Mouse (Mus musculus): Measurements from ENCODE around the gene Man2a2. TPM values are rescaled to one million over a fixed set of nuclear protein-coding genes. Genes with fewer than 3 reads are reported as not detected.
A peak's percentile ranks its signal among the peaks of the same experiment; 100 is the strongest.
"Not testable (repeated sequence)": the region's sequence is repeated elsewhere in the genome, so short reads cannot be mapped to it uniquely, and the experiment has no call there.

Gene Man2a2
- polyA plus RNA-seq, 1 experiment from 2014 or later: 73.2 TPM

GRCm38 (mm10) chr7:80404101-80404894 lies 33.1 kb upstream of the Man2a2 start:
- no peaks in the 10 kb centered on the region for H3K36me3 ChIP-seq (ENCODE audit: inconsistent target)
- peak overlapping the region; percentile 92 for H3K27ac ChIP-seq
- 19% methylated on average over 7 of the region's 7 CpGs for WGBS (ENCODE audit: missing documents)
- H3K4me3 ChIP-seq (ENCODE audit: inconsistent target): peak overlapping the region; percentile 19; the same call in 1 of the 2 replicates
- peaks cover 26% of the 10 kb centered on the region for H3K79me2 ChIP-seq (ENCODE audit: inconsistent target)

GRCm38 (mm10) chr7:80403551-80403950 lies 32.4 kb upstream of the Man2a2 start:
- Histone ChIP-seq H3K79me2 (ENCODE audit: inconsistent target) (peaks cover 33% of the 10 kb centered on the region), H3K36me3 (ENCODE audit: inconsistent target) (no peaks in the 10 kb centered on the region), H3K4me3 (ENCODE audit: inconsistent target) (peak overlapping the region; percentile 35), H3K27ac (peak overlapping the region; percentile 92)
- 13% methylated on average over 6 of the region's 9 CpGs for WGBS (ENCODE audit: missing documents)

GRCm38 (mm10) chr7:80402651-80403321 lies 31.6 kb upstream of the Man2a2 start:
- H3K27ac ChIP-seq: peak overlapping the region; percentile 92
- peaks cover 4% of the 10 kb centered on the region; the same call in 1 of the 2 replicates for H3K36me3 ChIP-seq (ENCODE audit: inconsistent target)
- peaks cover 41% of the 10 kb centered on the region for H3K79me2 ChIP-seq (ENCODE audit: inconsistent target)
- WGBS (ENCODE audit: missing documents): 1% methylated on average over 68 of the region's 92 CpGs
- peak overlapping the region; percentile 35 for H3K4me3 ChIP-seq (ENCODE audit: inconsistent target)

GRCm38 (mm10) chr7:80401860-80402641 lies 30.9 kb upstream of the Man2a2 start:
- H3K4me3 ChIP-seq (ENCODE audit: inconsistent target): peak overlapping the region; percentile 62
- peaks cover 11% of the 10 kb centered on the region; the same call in 1 of the 2 replicates for H3K36me3 ChIP-seq (ENCODE audit: inconsistent target)
- peak overlapping the region; percentile 37 for H3K27ac ChIP-seq
- H3K79me2 ChIP-seq (ENCODE audit: inconsistent target): peaks cover 48% of the 10 kb centered on the region
- WGBS (ENCODE audit: missing documents): 2% methylated on average over 58 of the region's 102 CpGs

GRCm38 (mm10) chr7:80401041-80401859 lies 30.1 kb upstream of the Man2a2 start:
- Histone ChIP-seq H3K36me3 (ENCODE audit: inconsistent target) (peaks cover 18% of the 10 kb centered on the region), H3K4me3 (ENCODE audit: inconsistent target) (peak overlapping the region; percentile 62), H3K79me2 (ENCODE audit: inconsistent target) (peaks cover 54% of the 10 kb centered on the region), H3K27ac (peak overlapping the region; percentile 37)
- 17% methylated on average over 4 of the region's 5 CpGs for WGBS (ENCODE audit: missing documents)

GRCm38 (mm10) chr7:80400571-80400970 lies 29.4 kb upstream of the Man2a2 start:
- Histone ChIP-seq H3K79me2 (ENCODE audit: inconsistent target) (peaks cover 58% of the 10 kb centered on the region), H3K36me3 (ENCODE audit: inconsistent target) (peaks cover 23% of the 10 kb centered on the region), H3K4me3 (ENCODE audit: inconsistent target) (no peak overlapping the region), H3K27ac (no peak overlapping the region)
- 91% methylated on average over 6 of the region's 6 CpGs for WGBS (ENCODE audit: missing documents)

- 50% methylated on average over 5 of the region's 5 CpGs for WGBS (ENCODE audit: missing documents)
- no peak overlapping the region for H3K4me3 ChIP-seq (ENCODE audit: inconsistent target)
- H3K36me3 ChIP-seq (ENCODE audit: inconsistent target): peaks cover 28% of the 10 kb centered on the region
- H3K27ac ChIP-seq: no peak overlapping the region
- H3K79me2 ChIP-seq (ENCODE audit: inconsistent target): peaks cover 63% of the 10 kb centered on the region
Observed at GRCm38 (mm10) chr7:80400099-80400498, 28.9 kb upstream of the Man2a2 start.

GRCm38 (mm10) chr7:80398654-80399444 lies 27.7 kb upstream of the Man2a2 start:
- H3K79me2 ChIP-seq (ENCODE audit: inconsistent target): peaks cover 66% of the 10 kb centered on the region
- WGBS (ENCODE audit: missing documents): 89% methylated on average over 9 of the region's 9 CpGs
- H3K36me3 ChIP-seq (ENCODE audit: inconsistent target): peaks cover 34% of the 10 kb centered on the region
- no peak overlapping the region for H3K27ac ChIP-seq
- no peak overlapping the region for H3K4me3 ChIP-seq (ENCODE audit: inconsistent target)

- Histone ChIP-seq H3K27ac (no peak overlapping the region), H3K36me3 (ENCODE audit: inconsistent target) (peaks cover 43% of the 10 kb centered on the region), H3K4me3 (ENCODE audit: inconsistent target) (no peak overlapping the region), H3K79me2 (ENCODE audit: inconsistent target) (peaks cover 75% of the 10 kb centered on the region)
- 97% methylated on average over 9 of the region's 9 CpGs for WGBS (ENCODE audit: missing documents)
Observed at GRCm38 (mm10) chr7:80397986-80398385, 26.8 kb upstream of the Man2a2 start.

- peaks cover 86% of the 10 kb centered on the region for H3K79me2 ChIP-seq (ENCODE audit: inconsistent target)
- H3K4me3 ChIP-seq (ENCODE audit: inconsistent target); H3K27ac ChIP-seq: not testable (repeated sequence)
- H3K36me3 ChIP-seq (ENCODE audit: inconsistent target): peaks cover 58% of the 10 kb centered on the region
- WGBS (ENCODE audit: missing documents): 94% methylated on average over 1 of the region's 4 CpGs
Observed at GRCm38 (mm10) chr7:80396427-80396826, 25.3 kb upstream of the Man2a2 start.

GRCm38 (mm10) chr7:80394600-80394999 lies 23.4 kb upstream of the Man2a2 start:
- peaks cover 68% of the 10 kb centered on the region for H3K36me3 ChIP-seq (ENCODE audit: inconsistent target)
- H3K79me2 ChIP-seq (ENCODE audit: inconsistent target): peaks cover 86% of the 10 kb centered on the region
- H3K4me3 ChIP-seq (ENCODE audit: inconsistent target): no peak overlapping the region
- no peak overlapping the region for H3K27ac ChIP-seq
- WGBS (ENCODE audit: missing documents): 70% methylated on average over 3 of the region's 4 CpGs

- Histone ChIP-seq H3K27ac (no peak overlapping the region), H3K79me2 (ENCODE audit: inconsistent target) (peaks cover 84% of the 10 kb centered on the region), H3K36me3 (ENCODE audit: inconsistent target) (peaks cover 58% of the 10 kb centered on the region), H3K4me3 (ENCODE audit: inconsistent target) (no peak overlapping the region)
- 96% methylated on average over 15 of the region's 15 CpGs for WGBS (ENCODE audit: missing documents)
Observed at GRCm38 (mm10) chr7:80392119-80392518, 20.9 kb upstream of the Man2a2 start.
